Mouse (Mus musculus) left cerebral cortex, postnatal 36 days (tissue): ENCODE measurements around the gene Fam89b. TPM values are rescaled to one million over a fixed set of nuclear protein-coding genes. Genes with fewer than 3 reads are reported as not detected.

ENCODE experiments used
- DNase-seq, 2 experiments: peaks; one replicate each; pipeline ENCODE4 v3.0.0; 2021 to 2022; ENCODE audit warnings: low spot score in 2 of 2, mixed read lengths in 1 of 2
- intact Hi-C: fragments of 180-260 bp; cut with DNase I; formaldehyde crosslinking; loops from one replicate; pipeline ENCODE4 v1.15.1; 2025
- total RNA-seq, 2 experiments: library from RNA; stranded (reverse); gene quantifications; 2 replicates each; pipeline ENCODE4 v1.2.3; 2021

The Fam89b gene
- total RNA-seq: 10 to 100 TPM; 26.8 to 28.7 TPM

DNA sequence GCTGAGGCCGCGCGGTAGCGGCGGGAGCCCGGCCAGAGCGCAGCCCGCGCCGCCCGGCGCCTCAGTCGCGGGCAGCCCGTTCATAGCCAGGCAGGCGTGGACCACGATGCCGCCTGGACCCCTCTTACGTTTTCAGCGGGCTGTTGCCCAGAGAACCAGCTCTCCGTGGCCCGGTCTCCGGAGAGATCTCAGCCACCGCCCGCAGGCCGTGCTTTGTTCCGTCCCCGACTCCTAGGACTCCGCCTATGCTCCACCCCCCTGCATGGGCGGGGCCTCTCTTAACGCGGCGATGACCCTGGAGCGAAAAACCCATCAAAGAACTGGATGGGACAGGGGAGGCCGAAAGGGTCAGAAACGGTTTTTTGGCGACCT lies at the start of gene Fam89b:
TSS of gene Fam89b (minus strand) at position 210 of the 372 bp plus-strand sequence.
- intact Hi-C loops: loop anchor here (2.0 kb wide), 2 partner anchors 41 kb away; partner anchors contain the start of genes Map3k11, Pcnx3 and Scyl1

DNA sequence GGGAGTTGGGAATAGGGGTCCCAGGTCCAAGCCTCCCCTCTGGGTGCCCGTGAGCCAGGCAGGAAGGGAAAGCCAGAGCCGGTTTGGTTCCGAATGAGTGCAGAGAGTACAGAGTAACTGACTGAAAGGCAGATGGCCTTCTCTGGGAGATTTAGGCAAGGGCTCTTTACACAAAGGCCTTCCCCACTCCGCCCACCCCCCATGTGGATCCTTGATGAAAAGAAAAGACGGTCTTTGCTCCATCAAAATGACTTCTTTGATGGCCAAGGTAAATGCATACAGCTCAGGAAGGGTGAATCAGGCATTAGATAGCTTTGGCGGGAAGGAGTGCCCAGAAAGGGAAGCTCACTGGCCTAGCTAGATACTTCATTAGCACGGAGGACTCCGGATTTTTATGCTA lies 48.9 kb upstream of the Fam89b start:
- intact Hi-C loops: no loop called here
- DNase-seq: no peak

More for the DNA sequence above, at the start of gene Fam89b:
- DNase-seq: peak; percentile 83

DNA sequence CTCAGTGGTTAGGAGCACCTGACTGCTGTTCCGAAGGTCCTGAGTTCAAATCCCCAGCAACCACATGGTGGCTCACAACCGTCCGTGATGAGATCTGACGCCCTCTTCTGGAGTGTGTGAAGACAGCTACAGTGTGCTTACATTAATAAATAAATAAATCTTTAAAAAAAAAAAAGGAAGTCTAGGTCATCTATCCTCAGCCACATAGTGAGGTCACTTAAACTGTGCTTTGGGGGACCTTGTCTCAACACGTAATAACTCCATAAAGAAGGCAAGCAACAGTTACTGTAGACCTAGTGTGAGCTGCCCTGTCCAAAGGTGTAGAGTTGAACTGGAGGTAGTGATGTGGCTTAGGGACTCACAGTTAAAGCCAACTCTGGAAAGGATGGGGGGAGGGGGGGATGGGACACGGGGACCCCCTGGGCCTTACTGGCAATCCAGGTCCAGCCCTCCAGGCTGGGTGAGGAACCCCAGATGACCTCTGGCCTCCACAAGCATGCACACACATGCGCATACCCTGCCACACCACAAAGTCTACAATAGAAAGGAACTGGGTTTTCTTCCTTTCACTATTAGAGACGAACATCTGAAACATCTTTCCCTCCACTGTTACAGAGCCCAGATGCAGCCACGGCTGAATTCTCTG lies 48.1 kb upstream of the Fam89b start:
- intact Hi-C loops: no loop called here
- DNase-seq: no peak

DNA sequence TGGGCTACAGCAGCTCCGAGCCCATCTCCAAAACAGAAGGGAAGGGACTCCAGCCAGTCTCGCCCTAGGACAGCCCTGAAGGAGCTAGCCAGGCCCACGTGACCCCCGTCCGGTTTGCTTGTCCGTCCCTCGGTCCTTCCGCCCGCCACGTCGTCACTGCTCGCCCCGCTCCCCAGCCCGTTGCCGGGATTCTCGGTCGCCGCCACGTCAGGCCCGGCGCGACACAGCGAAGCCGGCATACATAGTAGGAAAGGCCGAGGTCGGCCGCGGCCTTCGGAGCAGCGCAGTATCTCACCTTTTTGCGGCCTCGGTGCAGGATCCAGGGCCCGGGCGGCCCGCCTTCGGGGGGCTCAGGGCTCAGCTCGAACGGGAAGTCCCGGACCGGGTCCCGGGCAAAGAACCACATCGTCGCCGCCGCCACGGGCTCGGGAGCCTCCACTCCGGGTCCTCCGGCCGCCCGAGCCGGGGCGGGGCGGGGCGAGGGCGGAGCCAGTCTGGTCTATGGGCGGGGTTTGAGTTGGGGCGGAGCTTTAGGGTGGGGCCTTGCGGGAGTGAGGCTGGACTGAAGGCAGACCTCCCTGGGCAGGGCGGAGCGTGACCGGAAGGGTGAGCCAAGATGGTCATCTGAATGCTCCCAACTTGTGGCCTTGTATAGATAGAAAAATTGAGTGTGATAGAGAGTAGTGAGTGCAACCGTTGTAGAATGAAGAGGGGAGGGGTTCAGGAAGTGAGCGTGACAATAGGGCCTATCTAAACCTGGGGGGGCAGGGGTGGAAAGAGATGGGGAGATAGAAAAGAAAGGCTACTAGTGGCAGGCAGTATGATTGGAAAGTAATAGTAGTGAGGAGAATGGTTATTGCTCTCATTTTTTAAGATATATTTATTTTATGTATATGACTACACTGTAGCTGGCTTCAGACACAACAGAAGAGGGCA lies 41.7 kb upstream of the Fam89b start, which contains the start of gene Scyl1:
TSS of gene Scyl1 (minus strand) at position 495 of the 936 bp plus-strand sequence.
- DNase-seq: peak; percentile 89 to 91
- intact Hi-C loops: loop anchor here (2.0 kb wide), 1 partner anchor 42 kb away; the partner anchor contains the start of gene Fam89b

DNA sequence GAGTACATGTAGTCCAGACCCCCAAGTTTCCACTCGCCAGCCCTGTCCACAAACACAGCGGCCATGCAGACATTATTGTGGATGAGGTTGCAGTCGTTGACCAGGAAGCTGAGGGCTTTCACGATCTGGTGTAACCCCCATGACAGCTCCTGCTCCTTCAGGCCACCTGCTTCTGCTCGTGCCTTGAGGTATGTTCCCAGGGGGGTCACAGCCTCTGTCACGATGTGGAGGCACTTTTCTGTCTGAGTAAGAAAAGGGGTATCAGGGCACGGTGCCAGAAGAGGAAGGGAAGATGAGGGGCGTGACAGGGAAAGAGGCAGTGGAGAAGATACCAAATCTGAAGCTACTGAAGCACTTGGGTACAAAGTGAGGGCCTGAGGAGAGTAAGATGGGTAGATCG lies 40.9 kb upstream of the Fam89b start:
- DNase-seq: no peak
- intact Hi-C loops: loop anchor here (2.0 kb wide), 1 partner anchor 42 kb away; the partner anchor contains the start of gene Fam89b

DNA sequence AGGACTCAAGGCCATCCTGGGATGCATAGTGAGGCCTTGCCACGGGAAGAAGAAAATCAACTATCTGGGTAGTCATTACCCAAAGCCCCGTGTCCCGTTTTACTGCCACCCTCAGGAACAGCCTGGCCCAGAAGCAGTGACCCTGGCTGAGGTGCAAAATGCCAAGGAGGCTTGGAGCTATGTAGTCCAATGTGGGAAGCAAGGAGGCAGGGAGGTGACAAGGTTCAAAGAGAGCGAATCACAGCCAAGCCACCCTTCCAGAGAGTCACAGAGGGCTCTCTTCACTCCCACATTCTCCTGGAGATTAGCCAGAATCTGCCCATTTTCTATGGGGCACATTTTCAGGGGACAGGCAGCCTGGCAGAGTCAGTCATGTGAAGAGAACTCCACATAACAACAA lies 37.8 kb upstream of the Fam89b start:
- no peak for DNase-seq
- intact Hi-C loops: no loop called here

DNA sequence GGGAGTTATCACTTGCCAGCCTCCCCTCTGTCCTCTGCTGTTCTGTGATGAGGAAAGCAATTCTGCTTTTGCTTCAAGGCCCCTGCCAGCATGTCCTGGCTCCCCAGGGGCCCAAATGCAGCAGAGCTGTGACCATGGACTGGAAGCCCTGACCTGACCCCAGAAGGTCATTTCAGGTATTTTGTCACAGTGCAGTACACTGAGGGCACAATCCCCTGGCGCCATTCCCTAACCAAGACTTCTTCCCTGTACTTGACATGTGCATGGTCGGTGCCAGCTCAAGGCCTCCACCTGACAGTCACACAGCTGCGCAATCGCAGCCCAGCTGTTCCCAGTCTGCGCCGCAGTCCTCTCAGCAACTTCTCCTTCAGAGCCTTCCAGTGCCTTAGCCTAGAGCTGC lies 33.7 kb upstream of the Fam89b start:
- no peak for DNase-seq
- intact Hi-C loops: no loop called here

DNA sequence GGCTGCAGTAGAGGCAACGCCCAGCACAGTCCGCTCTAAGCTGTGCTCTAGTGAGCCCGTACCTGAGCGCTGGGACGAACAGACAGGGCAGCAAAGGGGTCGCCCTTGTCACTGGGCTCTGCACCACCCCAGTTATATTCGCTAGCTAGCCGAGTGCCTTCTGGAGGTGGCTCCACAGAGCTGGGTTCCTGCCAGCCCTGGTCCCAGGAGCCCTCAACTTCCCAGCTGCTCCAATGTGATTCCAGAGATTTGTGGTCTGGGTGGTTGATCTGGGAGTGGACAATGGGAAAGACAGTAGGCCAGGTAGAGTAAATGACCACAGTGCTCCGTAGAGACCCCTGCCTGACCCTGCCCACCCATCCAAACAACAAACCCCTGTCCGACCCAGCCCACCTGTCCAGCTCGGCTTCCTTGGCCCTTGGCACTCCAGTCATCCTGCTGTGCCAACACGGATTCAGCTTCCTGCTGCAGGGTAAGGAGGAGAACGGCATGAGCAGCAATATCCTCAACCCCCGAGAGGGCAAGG lies 29.5 kb upstream of the Fam89b start:
- intact Hi-C loops: no loop called here

DNA sequence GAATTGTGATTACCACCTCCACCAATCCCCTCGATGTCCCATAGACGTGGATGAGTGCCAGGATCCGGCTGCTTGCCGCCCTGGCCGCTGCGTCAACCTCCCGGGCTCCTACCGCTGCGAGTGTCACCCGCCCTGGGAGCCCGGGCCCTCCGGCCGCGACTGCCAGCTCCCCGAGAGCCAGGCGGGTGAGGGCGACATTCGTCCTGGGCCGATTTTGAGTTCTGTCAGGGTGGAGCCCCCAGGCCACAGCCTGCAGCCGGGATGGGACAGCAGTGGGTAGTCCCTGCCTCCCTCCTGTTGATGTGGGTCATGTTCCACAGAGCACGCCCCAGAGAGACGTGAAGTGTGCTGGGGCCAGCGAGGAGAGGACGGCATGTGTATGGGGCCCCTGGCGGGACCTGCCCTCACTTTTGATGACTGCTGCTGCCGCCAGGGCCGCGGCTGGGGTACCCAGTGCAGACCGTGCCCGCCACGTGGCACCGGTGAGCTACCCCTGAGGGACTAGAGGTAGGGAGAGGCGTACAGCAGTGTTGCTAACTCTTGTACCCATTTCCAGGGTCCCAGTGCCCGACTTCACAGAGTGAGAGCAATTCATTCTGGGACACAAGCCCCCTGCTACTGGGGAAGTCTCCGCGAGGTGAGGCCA lies 27.7 kb upstream of the Fam89b start:
- no peak for DNase-seq
- intact Hi-C loops: no loop called here

More for the DNA sequence above, 29.5 kb upstream of the Fam89b start:
- DNase-seq: no peak

DNA sequence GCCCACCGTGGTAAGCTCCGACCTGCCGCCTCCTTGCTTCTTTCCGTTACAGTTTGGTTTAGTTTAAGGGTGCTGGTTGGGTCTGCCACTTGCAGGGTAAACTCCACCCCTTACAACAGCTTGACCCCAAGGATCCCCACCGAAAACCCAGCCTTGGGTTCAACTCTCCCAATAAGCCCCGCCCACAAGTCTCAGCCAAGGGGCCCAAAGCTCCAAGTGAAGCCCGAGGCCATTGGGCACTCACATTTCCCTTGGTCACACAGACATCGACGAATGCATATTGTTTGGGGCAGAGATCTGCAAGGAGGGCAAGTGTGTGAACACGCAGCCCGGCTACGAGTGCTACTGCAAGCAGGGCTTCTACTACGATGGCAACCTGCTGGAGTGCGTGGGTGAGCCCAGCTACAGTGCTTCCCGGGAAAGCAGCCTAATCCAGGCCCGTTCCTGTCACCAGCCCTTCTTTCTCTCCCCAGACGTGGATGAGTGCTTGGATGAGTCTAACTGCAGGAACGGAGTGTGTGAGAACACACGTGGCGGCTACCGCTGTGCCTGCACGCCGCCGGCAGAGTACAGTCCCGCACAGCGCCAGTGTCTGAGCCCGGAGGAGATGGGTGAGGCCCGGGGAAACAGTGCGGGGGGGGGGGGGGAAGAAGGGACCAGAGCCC lies 27.0 kb upstream of the Fam89b start:
- intact Hi-C loops: no loop called here
- DNase-seq: peak; percentile 76 to 81

DNA sequence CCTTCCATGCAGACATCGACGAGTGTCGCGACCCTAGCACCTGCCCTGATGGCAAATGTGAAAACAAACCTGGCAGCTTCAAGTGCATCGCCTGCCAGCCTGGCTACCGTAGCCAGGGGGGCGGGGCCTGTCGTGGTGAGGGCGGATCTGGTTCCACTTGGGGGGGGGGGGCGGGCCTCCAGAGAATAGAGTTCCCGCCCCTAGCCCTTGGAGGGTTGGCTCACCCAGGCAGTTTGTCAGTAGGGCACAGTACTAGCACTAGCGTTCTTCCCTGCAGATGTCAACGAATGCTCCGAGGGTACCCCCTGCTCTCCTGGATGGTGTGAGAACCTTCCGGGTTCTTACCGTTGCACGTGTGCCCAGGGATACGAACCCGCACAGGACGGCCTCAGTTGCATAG lies 22.3 kb upstream of the Fam89b start:
- intact Hi-C loops: no loop called here
- DNase-seq: no peak

DNA sequence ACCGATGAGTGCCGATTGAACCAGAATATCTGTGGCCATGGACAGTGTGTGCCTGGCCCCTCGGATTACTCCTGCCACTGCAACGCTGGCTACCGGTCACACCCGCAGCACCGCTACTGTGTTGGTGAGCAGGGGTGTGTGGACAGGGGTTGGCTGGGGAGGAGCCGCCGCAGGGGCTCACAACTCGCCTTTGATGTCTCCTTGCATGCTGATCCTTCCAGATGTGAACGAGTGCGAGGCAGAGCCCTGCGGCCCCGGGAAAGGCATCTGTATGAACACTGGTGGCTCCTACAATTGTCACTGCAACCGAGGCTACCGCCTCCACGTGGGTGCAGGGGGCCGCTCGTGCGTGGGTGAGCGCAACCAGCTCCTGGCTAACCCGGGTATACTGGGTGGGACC lies 21.5 kb upstream of the Fam89b start:
- DNase-seq: no peak
- intact Hi-C loops: no loop called here

DNA sequence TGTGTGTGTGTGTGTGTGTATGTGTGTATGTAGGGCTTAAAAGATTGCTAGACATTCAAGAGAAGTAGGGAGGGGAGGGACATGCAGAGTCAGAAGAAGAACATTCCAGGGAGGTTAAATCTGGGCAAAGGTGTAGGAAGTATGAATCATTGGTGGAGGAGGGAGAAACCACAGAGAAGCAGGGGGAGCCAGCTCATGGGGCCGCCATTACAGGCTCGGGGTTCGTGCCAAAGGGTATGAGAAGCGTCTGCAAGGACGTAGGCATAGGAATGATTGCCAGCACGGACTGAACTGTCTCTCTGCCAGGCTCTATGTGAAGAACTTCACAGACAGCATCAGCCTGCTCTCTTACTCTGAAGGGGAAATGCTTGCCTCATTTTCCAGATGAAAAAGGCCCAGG lies 20.0 kb upstream of the Fam89b start:
- no peak for DNase-seq
- intact Hi-C loops: no loop called here

DNA sequence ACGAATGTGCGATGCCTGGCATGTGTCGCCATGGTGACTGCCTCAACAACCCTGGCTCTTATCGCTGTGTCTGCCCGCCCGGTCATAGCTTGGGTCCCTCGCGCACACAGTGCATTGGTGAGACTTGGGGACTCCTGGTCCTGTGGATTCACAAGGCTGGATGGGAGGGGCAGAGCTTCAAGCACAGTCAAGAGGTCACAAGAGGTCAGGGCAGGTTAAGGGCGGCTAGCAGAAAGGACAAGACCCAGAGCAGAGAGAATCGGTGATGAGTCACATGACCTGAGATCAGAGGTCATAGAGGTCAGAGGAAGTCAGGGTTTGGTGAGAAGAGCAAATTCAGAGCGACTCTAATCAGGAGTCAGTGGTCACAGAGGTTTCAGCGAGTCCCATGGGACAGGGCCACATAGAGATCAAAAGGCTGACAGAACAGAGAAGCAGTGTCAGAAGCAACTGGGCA lies 17.5 kb upstream of the Fam89b start:
- intact Hi-C loops: no loop called here

DNA sequence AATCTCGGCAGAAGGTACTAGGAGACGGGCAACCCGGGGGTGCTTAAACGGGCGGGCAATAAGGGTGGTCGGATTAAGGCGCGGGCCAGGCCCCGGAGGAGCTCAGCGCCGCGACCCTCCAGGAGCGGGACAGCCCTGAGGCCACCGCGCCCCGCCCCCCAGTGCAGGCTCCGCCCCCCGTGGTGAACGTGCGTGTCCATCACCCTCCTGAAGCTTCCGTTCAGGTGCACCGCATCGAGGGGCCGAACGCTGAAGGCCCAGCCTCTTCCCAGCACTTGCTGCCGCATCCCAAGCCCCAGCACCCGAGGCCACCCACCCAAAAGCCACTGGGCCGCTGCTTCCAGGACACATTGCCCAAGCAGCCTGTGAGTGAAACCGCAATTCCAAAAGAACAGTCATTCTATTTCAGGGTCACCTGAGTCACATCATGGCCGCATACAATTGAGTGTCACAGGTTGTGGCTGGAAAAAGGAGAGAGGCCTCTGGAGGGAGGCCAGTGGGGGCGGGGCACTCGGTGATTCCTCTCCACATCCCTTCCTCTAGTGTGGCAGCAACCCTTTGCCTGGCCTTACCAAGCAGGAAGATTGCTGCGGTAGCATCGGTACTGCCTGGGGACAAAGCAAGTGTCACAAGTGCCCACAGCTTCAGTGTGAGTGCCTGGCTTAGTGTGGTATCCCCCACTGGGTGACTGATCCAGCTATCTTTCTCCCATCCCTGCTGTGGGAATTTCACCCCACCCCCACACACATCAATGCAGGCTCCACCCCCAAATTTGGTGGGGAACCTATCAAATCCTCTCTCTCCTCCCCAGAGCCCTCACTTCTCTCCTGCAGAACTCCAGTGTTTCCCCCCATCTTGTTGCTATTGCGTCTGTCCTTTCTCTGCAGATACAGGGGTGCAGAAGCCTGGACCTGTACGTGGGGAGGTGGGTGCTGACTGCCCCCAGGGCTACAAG lies 16.6 kb upstream of the Fam89b start:
- DNase-seq: no peak
- intact Hi-C loops: no loop called here

More for the DNA sequence above, 17.5 kb upstream of the Fam89b start:
- DNase-seq: no peak

DNA sequence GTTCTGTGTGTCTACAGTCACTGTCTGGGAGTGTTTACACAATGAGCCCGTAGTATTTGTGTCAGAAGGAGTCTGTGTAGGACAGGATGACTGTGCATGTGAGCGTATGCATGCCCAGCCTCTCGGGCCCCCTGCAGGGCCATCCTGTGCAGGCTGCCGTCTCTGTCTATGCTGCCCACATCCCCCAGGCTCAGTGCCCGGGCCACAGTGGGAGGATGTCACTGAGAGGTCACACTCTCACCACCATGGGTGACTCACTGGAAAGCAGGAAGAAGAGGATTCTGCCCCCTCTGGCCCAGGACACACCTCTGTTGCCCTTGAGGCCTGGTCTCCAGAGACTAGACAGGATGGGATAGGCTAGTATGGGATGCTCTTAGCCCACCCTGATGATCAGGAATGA lies 14.1 kb upstream of the Fam89b start:
- intact Hi-C loops: no loop called here
- DNase-seq: no peak

DNA sequence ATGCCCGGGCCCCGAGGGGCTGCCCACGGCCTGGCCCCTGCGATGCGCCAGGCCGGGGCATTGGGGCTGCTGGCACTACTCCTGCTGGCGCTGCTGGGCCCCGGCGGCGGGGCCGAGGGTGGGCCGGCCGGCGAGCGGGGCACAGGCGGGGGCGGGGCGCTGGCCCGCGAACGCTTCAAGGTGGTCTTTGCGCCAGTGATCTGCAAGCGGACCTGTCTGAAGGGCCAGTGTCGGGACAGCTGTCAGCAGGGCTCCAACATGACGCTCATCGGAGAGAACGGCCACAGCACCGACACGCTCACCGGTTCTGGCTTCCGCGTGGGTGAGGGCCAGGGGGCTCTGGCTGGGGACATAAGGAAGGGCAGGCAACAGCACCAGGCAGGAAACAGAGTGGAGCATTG lies 12.8 kb upstream of the Fam89b start:
- intact Hi-C loops: no loop called here

DNA sequence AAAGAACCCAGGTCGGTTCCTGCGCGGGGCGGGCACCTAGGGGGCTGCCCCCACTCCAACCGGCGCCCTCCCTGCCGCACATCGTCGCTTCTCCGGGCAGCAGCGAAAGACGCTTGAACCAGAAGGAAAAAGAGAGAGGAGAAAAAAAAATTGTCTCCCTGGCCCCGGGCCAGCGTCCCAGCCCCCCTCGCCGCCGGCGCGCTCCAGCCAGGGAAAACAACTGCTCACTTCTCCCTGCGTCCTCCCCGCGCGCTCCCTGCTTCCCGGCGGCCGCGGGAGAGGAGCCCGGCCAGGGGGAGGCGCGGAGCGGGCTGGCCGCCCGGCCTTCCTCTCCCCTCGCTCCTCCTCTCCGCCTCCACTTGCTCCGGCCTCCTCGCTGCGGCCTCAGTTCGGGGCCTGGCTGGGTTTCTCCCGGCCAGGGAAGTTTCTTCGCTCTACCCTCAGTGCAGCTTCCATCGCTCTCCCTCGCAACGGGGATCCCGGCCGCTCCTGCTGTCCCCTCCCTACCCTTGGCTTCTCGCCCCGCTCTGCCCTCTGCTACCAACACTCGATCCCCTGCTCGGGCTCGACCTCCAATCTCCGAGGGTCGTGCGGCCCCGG lies 12.3 kb upstream of the Fam89b start:
- peak; percentile 71 to 77 for DNase-seq
- intact Hi-C loops: no loop called here

More for the DNA sequence above, 12.8 kb upstream of the Fam89b start:
- DNase-seq: no peak
